Mouse (Mus musculus) liver, adult 2 months (tissue): ENCODE data around the gene Ercc2.

Experiments used
- CTCF ChIP-seq: fragments of 200-500 bp; IDR thresholded peaks from 2 replicates; pipeline ENCODE4 v1.5.1; 2011; ENCODE audit warnings: low read depth, low read length, control low read depth
- POLR2A ChIP-seq: fragments of 200-500 bp; IDR thresholded peaks from 2 replicates; pipeline ENCODE4 v1.6.1; 2011; ENCODE audit warnings: low read length, control low read depth; ENCODE audit not compliant: insufficient read depth; ENCODE audit errors: extremely low read depth

DNA sequence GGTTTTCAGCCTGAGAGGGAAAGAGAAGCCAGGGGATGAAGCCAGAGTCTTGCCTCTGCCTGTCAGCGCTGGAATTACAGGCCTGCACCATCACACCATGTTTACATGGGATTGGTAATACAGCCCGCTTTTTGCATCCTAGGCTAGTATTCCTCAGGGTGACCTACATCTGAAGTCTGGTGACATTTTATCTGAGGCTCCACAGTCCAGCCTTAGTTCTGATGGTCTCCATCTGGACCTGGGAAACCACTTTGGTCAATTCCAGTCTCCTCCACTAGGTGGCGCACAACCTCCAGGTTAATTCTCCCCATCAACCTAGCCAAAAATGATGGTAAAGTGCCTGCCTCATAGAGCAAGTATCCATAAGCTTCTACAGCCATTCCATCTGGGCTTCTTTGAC is 61.5 kb downstream of the Ercc2 start:
- TF ChIP-seq CTCF: peak; percentile 70
- TF ChIP-seq POLR2A: no peak
